Mouse (Mus musculus): ENCODE results near the gene Mtap.

Mtap gene

DNA sequence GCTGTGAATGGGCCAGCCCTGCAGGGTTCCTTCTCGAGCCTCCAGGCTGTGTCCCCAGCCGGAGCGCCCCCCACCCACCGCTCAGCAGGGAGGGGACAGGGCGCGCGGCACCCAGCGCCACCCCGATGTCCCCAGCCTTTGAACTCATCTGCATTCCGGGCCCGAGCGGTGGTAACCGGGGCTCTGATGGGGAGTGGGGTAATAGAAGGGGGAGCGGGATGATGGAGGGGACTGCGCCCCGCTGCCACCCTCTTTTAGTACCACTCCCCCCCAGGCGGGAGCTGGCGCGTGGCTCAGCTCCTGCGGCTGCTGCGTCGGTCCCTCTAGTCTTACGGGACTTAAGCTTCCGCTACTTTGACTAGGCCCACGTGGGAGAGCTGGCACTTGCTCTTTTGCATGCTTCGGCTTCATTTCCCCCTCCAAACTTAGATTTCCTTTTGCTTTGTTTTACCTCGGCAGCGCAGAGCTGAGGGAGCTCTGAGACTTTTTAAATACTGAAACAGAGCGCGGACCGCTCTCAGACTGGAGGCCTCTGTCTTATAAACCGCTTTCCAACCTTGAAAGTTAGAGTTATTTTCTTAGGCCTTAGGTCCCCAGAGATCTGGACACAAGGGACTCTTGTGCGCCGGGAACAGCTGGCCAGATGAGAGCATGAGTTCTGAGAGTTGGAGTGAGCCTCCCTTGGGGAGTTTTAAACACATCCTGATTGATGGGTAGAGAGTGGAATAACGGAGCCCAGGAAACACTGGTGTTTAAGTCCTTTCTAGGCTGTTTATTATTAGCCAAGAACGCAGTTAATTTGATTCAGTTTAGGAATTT lies 829 bp downstream of the Mtap start:
- no peak for DNase-seq (ENCODE audit: low spot score in 2 of 2)

DNA sequence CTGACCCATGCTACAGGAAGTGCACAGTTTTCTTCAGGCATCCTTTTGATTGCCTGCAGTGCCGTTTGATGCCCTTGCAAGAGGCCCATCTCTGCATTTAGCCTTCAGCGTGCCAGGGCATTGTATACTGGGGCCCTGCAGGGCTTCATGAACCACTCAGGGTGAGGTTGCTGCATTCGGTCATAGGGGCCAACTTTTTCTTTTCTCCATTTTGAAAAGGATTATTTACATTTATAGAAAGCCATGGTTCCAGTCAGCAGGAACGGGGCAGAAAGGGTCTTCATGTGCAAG lies 1.4 kb downstream of the Mtap start:
- no peak for DNase-seq (ENCODE audit: low spot score in 2 of 2)

DNA sequence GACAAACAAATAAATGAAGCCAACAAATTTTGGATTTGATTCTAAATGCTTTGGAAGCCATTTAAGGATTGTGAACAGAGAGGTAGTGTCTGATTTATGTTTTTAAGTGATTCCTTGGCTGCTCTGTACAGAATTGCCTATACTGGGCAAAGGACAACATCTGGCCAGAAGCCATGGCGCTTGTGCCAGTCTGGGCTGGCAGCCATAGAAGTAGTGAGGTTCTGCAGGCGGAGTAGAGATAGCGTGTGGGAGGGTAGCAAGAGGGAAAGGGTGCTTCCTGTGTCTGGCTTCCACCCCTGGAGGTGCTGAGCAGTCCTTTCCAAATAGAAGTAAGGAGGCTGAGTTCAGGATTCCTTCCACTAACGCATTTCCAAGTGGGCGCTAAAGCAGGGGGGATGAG lies 3.9 kb downstream of the Mtap start:
- no peak for DNase-seq (ENCODE audit: low spot score in 2 of 2)

DNA sequence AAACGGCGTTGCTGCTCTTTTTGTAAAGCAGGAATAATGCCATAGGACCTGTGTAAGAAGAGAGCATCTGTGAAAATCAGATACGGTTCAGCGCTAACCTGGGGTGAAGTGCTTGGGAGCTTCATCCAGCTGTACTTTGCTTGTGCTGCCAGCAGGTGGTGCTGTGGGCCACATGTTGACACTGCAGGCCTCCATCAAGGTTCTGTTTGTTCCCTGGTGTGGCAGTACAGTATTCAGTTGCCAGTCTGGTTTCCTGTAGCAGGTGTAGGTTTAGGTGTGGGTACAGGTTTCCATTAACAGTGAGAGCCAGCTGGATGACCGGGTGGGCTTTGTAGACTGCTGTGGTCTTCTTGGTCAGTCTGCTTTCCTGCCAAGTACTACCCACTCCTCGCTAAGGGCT lies 8.5 kb downstream of the Mtap start:
- peak; percentile 40 to 66 for DNase-seq (ENCODE audit: low spot score in 2 of 2)

DNA sequence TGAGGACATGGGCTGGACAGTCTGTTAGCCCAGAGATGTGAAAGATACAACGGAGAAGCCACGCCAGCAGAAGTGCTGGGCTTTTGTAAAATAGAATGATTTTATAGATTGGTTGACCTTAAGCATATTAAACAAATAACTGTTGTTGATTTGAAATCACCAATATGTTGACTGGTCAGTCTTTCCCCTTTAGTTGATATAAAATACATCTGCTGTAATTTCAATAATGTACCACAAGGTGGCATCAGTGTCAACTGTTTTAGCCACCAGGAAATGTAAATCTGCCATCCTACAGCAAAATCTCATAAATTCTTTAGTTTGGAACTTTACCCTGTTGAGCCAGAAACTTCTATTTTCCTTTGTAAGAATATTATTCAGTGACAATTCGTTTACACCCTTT lies 9.4 kb downstream of the Mtap start:
- no peak for DNase-seq (ENCODE audit: low spot score in 2 of 2)

DNA sequence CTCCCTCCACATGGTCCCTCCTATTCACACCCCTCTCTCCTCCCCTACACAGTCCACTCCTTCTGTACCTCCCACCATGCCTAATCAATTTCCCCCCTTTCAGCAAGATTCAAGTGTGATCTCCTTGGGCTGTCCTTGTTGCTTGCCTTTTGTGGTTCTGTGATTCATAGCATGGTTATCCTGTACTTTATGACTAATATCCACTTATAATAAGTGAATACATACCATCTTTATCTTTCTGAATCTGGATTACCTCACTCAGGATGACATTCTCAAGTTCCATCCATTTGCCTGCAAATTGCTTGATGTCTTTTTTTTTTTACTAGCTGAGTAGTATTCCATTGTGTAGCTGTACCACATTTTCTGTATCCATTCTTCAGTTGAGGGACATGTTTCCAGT lies 12.3 kb downstream of the Mtap start:
- DNase-seq (ENCODE audit: low spot score in 2 of 2), result no peak

DNA sequence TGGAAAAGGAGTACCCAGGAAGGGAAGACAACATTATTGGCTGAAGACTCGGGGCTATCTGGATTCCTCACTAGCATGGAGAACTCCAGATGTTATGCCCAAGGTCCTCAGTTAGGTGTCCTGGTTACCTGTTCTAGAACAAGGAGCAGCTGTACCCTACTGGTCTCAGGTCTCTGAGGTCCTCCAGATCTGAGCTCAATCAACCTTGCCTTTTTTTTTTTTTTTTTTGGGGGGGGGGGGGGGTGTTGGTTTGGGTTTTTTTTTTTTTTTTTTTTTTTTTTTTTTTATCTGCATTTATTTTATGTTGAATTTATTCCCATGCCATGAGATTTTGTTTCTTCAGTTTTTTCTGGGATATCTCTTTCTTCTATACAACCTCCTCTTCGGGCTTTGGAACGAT lies 24.5 kb downstream of the Mtap start:
- DNase-seq (ENCODE audit: low spot score in 2 of 2), result no peak

DNA sequence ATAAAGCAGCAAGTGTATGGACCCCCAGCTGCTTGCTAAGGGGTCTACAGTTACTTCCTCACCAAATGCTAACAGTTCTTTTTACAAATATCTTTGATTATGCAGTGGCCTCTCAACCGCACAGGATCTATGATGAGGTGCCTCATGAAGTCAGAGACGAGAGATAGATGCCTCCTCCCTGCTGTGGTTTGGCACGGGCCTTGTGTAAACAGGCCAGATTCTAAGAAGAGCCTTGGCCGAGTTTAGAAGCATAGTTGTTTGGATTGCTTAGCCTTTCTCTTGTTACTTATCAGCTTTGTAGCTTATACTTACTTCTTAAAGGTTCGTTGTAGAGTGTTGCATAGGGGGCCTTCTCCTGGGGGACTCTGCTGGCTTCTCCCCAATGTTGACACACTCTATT lies 25.6 kb downstream of the Mtap start:
- DNase-seq (ENCODE audit: low spot score in 2 of 2), result no peak

DNA sequence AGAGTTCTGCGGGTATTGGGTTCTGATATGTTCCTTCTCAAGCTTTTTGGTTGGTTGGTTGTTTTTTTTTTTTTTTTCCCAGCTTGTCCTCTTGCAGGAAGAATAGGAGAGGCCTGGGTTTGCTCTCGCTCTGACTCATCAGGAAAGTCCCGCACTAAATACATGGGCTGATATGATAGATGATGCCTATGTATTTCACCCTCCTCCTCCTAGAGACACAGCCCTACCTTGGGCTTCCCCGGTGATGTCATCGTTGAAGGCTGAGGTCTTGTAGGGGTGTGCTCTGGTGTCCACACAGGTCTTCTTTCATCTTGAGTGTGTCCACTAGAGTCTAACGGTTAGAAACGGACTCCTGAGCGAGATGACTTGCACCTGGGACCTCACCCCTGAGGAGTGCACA lies 26.7 kb downstream of the Mtap start:
- no peak for DNase-seq (ENCODE audit: low spot score in 2 of 2)

DNA sequence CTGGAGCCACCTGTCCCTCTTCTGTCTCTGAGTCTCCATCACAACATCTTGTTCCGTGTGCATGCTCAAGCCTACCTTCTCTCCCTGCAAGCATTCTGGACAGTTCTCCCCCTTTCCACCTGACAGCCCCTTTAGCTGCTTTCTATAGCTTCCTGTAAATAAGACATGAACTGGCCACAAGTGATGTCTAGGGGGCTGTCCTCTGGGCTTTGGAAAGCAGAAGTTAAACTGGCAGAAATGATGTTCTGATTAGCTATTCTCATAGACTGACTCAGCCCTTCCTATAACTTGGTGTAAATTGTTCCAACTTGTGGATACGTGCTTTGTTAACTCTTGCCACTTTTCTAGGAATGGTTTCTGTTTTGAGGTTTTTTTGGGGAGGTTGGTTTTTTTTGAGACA lies 27.8 kb downstream of the Mtap start:
- no peak for DNase-seq (ENCODE audit: low spot score in 2 of 2)

DNA sequence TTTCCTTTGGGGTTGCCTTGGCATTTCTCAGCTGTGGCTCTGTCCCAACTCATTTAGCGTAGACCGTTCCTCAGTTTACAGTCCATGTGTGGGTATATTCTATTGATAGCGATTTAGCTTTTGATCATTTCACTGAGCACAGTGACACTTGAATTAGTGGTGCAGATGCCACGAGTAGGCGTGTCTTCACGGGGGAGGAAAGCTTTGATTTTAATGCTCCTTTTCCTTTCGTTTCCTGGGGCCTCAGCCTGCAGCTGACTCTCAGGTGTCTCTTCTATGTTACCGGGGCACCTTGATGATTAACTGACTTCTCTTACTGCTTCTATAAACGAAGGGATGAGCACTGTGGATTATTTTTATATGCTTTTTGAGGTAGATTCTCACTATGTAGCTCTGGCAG lies 32.0 kb downstream of the Mtap start:
- DNase-seq (ENCODE audit: low spot score in 2 of 2), result no peak

DNA sequence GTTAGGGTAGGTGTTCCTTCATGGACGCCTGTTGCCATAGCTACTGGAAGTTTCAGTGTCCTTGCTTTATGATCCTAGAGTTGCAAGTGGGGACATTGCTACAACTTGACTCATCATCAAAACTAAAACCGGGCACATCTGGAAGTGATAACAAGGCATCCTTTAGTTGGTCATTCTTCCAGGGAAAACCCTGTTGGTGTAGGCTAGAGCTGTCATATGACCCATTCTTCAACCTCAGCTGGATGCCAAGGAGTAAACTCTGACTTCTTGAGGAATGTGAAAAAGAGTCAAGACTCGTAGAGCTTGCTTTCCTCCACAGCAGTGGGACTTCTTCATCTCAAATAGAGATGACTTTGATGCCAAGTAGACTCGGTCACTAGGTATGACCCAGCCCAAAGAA lies 32.8 kb downstream of the Mtap start:
- no peak for DNase-seq (ENCODE audit: low spot score in 2 of 2)

DNA sequence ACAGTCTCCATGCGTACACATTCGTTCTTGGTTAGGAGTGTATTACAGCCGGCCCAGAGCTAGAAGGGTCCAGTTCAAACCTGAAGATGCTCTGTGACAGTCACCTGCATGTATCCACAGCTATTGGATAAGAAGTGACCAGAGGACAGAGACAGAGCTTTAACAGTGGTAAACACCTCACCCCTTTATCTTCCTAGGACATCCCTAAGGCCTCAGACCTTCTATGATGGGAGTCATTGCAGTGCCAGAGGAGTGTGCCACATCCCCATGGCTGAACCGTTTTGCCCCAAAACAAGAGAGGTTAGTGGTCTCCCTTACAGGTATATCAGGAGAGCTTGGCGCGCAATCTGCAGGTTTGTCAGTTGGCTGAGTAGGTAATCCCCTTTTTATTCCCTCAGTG lies 34.0 kb downstream of the Mtap start:
- no peak for DNase-seq (ENCODE audit: low spot score in 2 of 2)

DNA sequence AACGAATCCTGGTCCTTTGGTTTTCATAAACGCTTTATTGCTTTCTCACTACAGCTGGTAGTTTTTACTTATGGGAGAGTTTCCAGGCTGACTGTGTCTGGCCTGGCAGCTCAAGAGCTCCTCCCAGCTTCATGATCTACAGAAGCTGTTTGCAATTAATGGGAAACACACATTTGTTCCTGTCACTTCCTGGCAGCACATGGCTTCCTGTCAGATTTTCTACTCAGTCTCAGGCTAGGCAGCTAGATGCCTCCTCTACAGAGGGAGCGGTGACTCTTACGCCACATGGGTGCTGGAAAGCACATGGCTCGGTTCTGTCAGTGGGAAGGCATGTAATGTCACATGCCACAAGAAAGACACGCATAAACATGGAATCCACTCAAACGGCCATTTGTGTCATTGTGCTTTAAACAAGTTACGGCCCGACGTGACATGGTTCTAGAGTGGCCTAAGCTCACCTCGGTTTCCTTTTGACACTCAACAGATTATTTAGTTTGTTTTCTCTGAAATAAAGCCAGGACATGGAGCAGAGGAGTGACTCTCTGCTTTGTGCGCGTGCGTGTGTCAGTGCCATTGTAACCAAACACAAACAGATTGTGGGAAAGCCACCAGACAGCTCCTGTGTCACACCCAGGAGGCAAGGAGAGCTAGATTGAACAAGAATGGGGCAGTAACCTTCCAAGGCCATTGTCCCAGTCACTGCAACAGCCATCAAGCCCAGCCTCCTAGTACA lies 36.1 kb downstream of the Mtap start:
- DNase-seq (ENCODE audit: low spot score in 2 of 2), result no peak

DNA sequence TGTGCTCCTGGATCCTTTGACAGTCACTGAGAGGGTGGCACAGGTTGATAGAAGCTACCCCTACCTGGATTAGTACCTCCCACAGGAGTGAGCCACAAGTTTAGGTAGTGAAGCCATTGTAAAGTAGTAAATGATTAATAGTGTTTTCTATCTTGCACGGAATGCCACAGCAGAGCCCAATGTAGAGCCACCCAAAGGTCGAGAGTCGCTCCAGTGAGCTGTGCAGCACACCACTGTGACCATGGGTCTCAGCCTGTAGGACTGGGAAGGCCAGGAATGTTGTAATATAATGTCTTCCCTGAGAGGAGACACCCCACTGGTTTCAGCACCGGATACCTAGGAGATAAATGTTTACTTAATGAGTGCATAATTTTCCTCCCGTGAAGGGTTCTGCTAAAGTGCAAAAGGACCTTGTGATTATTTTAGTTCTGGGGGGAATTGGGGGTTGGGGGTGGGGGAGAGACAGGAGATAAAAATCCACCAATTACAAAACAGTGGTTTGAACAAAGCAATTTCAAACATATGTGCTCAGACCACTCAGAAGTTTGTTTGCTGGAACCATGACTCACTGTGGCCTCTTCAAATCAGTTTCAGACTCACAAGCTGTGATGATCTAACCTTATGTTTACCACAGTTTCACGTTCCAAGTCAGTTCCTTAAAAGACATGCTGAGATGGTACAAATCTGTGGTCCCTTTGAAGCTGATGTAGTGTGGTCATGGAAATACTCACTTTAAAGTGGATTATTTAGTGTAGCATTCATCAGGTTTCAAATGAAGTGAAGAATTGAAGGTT lies 40.8 kb downstream of the Mtap start:
- no peak for DNase-seq (ENCODE audit: low spot score in 2 of 2)

DNA sequence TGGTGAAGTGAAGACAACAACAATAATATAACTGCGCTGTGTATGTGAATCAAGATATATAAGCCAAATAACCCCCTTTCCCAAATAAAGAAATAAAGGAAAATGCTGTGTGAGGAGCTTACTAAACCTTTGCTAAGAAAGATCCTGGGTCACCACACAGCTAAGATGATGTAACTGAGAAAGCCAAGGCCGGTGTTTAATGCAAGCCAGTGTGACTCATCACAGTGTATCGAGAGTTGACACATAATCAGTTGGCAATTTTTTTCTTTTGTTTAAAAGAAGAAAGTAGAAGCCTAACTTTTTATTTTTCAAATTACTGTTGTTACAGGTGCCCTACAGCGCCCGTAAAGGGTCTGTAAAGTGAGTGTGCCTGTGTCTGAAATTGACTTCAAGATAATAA lies 43.2 kb downstream of the Mtap start:
- no peak for DNase-seq (ENCODE audit: low spot score in 2 of 2)

DNA sequence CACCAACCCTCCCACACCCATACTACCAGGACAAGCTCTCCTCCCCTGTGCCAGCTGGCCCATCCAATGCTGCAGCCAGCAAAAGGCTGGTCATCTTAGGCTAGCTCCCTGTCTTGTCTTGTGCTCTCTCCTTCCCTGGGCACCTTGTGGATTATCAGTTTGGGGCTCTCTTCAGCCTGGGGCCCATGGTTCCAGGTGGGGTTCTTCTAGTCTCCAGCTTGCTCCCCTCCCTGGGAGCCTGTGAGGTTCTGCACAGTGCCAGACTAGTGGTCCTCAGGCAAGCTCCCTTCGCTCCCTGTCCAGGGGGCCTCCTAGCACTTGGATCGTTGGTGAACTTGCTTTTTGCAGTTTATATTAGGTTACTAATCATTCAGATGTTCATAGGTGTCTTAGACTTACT lies 44.7 kb downstream of the Mtap start:
- DNase-seq (ENCODE audit: low spot score in 2 of 2), result no peak

DNA sequence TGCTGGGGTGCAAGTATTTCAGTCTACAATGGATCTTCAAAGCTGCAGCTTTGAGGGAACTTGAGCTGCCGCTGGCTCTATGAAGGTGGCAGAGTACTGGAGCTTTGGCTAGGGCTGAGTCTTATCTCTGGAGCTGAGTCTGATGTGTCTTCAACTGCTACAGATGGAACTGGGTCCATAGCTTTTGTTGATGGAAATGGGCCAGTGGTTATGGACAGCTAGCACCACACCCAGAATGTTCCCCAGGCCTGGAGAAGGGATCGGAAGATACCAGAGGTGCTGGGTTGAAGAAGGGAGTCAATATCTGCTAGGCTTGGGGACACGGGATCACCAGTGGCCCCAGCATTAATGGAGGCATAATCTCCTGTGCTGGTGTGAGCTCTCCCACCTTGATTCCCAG lies 45.6 kb downstream of the Mtap start:
- DNase-seq (ENCODE audit: low spot score in 2 of 2), result no peak

DNA sequence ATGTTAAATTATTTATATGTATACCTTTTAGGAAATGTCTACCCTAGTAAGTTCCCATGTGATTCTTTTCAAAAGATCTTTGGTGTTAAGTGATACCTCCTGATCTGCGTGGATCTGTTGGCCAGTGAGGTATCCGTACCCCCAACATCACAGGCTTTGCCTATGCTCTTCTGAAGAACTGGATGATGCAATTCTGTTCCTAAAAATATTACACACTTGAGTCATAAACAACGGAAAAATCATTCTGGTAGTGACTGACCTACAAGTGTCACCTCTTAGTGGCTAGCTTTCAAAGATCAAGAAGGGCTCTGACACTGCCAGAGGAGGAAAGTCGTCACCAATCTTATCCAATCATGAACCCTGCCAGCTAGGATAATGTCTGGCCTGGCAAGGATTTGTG lies 58.6 kb downstream of the Mtap start:
- DNase-seq (ENCODE audit: low spot score in 2 of 2), result no peak

DNA sequence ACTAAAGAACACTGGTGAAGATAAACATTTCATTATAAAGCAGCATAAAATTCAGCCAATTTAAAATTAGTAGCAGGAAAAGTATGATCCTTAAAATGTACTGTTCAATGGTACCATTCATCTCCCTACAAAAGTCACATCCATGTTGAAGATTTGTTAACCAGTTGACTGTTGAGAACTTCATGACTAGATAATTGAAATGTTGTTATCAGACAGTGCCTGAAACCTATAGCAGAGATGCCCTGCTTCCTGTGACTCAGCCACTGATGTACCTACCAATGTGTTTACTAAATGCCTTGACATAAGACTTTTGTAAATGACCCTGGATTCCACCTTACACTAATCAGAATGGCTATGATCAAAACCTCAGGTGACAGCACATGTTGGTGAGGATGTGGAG lies 60.2 kb downstream of the Mtap start:
- no peak for DNase-seq (ENCODE audit: low spot score in 2 of 2)

DNA sequence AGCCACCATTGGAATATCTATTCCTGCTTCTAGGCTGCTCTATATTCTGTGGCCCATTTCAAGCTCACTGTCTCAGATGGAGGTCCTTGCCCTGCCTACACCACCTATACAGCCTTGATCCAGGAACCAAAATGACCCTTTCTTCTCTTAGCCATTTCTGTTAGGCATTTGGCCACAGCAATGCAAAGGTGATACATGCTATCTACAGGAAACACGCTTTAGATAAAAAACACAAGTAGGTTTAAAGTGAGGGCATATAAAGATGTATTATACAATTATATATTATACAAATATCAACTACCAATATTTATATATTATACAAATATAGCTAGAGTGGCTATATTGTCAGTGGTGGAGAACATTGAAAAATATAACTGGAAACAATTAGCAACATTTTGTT lies 63.9 kb downstream of the Mtap start:
- DNase-seq (ENCODE audit: low spot score in 2 of 2), result no peak

DNA sequence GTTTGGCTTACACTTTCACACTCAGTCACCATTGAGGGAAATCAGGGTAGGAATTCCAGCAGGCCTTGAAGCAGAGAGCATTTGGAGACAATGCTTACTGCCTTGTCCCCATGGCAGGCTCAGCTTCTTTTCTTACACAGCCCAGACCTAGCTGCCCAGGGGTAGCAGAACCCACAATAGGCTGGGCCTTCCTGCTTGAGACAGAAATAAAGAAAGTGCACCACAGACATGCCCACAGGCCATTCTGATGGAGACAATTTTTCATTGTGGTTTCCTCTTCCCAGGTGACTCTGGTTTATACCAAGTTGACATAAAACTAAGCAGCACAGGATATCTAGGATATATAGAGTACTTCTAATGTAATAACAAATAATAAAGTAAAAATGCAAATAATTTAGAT lies 72.4 kb downstream of the Mtap start:
- DNase-seq (ENCODE audit: low spot score in 2 of 2), result no peak

DNA sequence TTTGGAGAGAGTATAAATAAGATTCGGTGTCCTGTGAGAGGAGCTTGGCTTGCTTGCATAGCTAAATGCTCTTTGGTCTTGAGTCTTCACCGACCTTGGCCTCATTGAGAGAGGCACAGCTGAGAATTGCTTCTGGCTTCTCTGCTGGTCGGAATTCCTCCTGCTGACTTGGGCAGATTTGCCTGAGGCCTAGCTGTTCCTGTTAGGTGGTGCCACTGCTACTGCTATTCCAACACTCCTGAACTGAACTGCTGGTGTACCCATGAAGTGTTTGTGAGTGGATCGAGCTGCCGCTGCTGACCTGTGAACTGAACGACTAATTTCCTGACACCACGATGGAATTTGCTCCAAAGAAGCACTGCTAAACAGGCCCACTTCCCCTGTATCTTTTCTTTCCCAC lies 73.4 kb downstream of the Mtap start:
- no peak for DNase-seq (ENCODE audit: low spot score in 2 of 2)

All from frontal cortex, postnatal 25 days (tissue).